Mouse (Mus musculus) spleen, adult 2 months (tissue): ENCODE results near the gene Tmem252. TPM values are rescaled to one million over a fixed set of nuclear protein-coding genes. Genes with fewer than 3 reads are reported as not detected.

Source experiments
- DNase-seq, 2 experiments: peaks; one replicate each; pipeline versions ENCODE4 v3.0.0 to v3.0.0-alpha.2; 2012 to 2021; ENCODE audit warnings: low spot score in 2 of 2, low read depth in 1 of 2
- H3K27ac ChIP-seq: fragments of 200-500 bp; 2 replicates; pipeline ENCODE4 v1.5.1; 2012; ENCODE audit warnings: low read length, inconsistent platforms; ENCODE audit not compliant: insufficient read depth
- H3K27me3 ChIP-seq: fragments of 200-500 bp; 2 replicates; pipeline ENCODE4 v1.6.1; 2012; ENCODE audit warnings: mild to moderate bottlenecking, moderate library complexity, low read length, inconsistent platforms; ENCODE audit not compliant: control insufficient read depth, insufficient read depth
- H3K36me3 ChIP-seq: fragments of 200-500 bp; 2 replicates; pipeline ENCODE4 v1.6.1; 2012; ENCODE audit warnings: mild to moderate bottlenecking, low read length, inconsistent platforms; ENCODE audit not compliant: control insufficient read depth, insufficient read depth
- H3K4me1 ChIP-seq: fragments of 200-500 bp; 2 replicates; pipeline ENCODE4 v1.6.1; 2011; ENCODE audit warnings: inconsistent platforms; ENCODE audit not compliant: control insufficient read depth, insufficient read depth, insufficient read length
- H3K4me3 ChIP-seq: fragments of 200-500 bp; 2 replicates; pipeline ENCODE4 v1.5.1; 2011; ENCODE audit warnings: mild to moderate bottlenecking, inconsistent platforms; ENCODE audit not compliant: insufficient read depth, insufficient read length; ENCODE audit errors: extremely low read depth
- CTCF ChIP-seq: fragments of 200-500 bp; IDR thresholded peaks from 2 replicates; pipeline ENCODE4 v1.5.1; 2011; ENCODE audit warnings: mild to moderate bottlenecking, inconsistent platforms; ENCODE audit not compliant: insufficient read depth, insufficient read length, insufficient replicate concordance; ENCODE audit errors: extremely low read depth
- POLR2A ChIP-seq: fragments of 200-500 bp; IDR thresholded peaks from 2 replicates; pipeline ENCODE4 v1.6.1; 2011; ENCODE audit warnings: low read depth, low read length, inconsistent platforms
- WGBS: fragments of 180-500 bp; shearing (Covaris S2); methylation state at CpG from one replicate; pipeline ENCODE4 v1.1.7; 2018; 5-methylcytosine and 5-hydroxymethylcytosine counted together
- polyA plus RNA-seq: library from polyadenylated mRNA; depleted of rRNA; stranded (reverse); fragments of >200 nt; gene quantifications from 2 replicates; pipeline ENCODE4 v1.2.3, GENCODE M21; 2012

The Tmem252 gene
- polyA plus RNA-seq, 1 experiment: 0.05 TPM

GRCm38 (mm10) chr19:24646162-24646829, 27.5 kb upstream of the Tmem252 start:
- peaks cover 6% of the 10 kb centered on the region; the same call in 1 of the 2 replicates for H3K4me1 ChIP-seq
- H3K27me3 ChIP-seq: no peaks in the 10 kb centered on the region
- peak; percentile 78 for DNase-seq
- H3K27ac ChIP-seq: peak overlapping the region; percentile 79
- 31% methylated on average over 8 of the region's 8 CpGs for WGBS
- TF ChIP-seq POLR2A (no peak), CTCF (no peak)
- H3K36me3 ChIP-seq: no peaks in the 10 kb centered on the region
- H3K4me3 ChIP-seq: no peak overlapping the region

GRCm38 (mm10) chr19:24648016-24648415, 25.8 kb upstream of the Tmem252 start:
- no peak for TF ChIP-seq CTCF
- TF ChIP-seq POLR2A: no peak
- no peaks in the 10 kb centered on the region for H3K36me3 ChIP-seq
- H3K27ac ChIP-seq: no peak overlapping the region
- 88% methylated on average over 8 of the region's 8 CpGs for WGBS
- peaks cover 6% of the 10 kb centered on the region; the same call in 1 of the 2 replicates for H3K4me1 ChIP-seq
- H3K27me3 ChIP-seq: no peaks in the 10 kb centered on the region
- no peak for DNase-seq
- H3K4me3 ChIP-seq: no peak overlapping the region

- H3K27me3 ChIP-seq: no peaks in the 10 kb centered on the region
Observed at GRCm38 (mm10) chr19:24650428-24650827, 23.4 kb upstream of the Tmem252 start.

DNA sequence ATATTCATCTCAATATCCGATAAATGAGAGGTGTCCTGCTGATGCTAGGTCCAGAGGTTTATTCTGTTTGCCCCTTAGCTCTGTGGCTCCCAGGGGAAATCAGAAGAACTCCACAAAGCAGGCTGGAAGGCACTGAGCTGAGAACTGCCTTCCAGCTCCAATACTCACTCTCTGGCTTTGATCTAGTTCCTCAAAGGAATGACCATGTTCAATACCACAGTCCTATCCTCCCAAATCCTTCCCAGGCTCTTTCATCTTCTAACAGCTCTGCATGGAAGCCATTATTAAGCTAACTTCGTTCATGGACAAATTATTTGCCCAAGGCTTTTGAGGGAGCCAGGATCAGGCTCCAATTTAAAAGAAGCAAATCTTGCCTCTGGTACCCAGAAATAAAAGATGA, 22.2 kb upstream of the Tmem252 start:
- no peak for DNase-seq
- no peaks in the 10 kb centered on the region for H3K36me3 ChIP-seq
- H3K27ac ChIP-seq: no peak overlapping the region
- TF ChIP-seq CTCF: no peak
- peaks cover 4% of the 10 kb centered on the region; the same call in 1 of the 2 replicates for H3K4me1 ChIP-seq
- H3K4me3 ChIP-seq: no peak overlapping the region
- 88% methylated on average over 2 of the region's 2 CpGs for WGBS
- H3K27me3 ChIP-seq: no peaks in the 10 kb centered on the region

More at GRCm38 (mm10) chr19:24650428-24650827, 23.4 kb upstream of the Tmem252 start:
- WGBS: 85% methylated on average over 8 of the region's 8 CpGs
- no peak overlapping the region for H3K4me3 ChIP-seq
- no peak for DNase-seq
- H3K4me1 ChIP-seq: peaks cover 2% of the 10 kb centered on the region; the same call in 1 of the 2 replicates
- no peaks in the 10 kb centered on the region for H3K36me3 ChIP-seq
- no peak for TF ChIP-seq POLR2A
- no peak for TF ChIP-seq CTCF
- no peak overlapping the region for H3K27ac ChIP-seq

DNA sequence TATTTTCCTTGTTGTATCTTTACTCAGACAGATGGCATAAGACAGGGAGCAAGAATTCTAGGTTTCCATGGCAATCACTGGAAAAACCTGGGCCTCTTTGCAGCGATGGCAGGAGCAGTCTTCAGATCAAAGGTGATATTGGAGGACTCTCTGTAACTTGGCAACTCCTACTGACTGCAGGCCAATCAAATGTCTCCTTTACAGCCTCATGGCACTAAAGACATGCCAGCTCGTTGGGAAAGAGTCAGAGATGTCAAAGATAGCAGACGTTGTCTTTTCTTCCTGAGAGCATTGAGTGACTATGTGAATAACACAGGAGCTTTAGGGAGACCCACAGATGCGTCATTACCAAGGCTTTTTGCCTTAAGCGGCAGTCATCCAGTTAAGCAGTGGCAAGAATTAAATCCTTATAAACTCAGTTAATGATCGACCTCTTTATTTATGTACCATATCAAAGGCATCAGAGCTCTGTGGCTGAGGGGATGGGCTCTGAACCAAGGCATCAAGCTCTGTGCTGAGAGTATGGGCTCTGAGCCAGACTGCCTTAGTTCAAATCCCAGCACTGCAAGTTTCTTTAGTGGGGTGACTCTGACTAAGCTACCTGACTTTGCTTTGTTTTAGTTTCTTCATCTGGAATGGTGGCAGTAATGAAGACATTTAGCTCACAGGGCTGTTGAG, 21.3 kb upstream of the Tmem252 start:
- no peak for DNase-seq

GRCm38 (mm10) chr19:24653230-24653799, 20.5 kb upstream of the Tmem252 start:
- no peak for TF ChIP-seq CTCF
- no peak for TF ChIP-seq POLR2A
- Histone ChIP-seq H3K4me3 (no peak overlapping the region), H3K27me3 (no peaks in the 10 kb centered on the region), H3K27ac (no peak overlapping the region), H3K36me3 (no peaks in the 10 kb centered on the region), H3K4me1 (peaks cover 3% of the 10 kb centered on the region; the same call in 1 of the 2 replicates)
- no peak for DNase-seq
- WGBS: 86% methylated on average over 9 of the region's 9 CpGs

More for the DNA sequence above, 21.3 kb upstream of the Tmem252 start:
- no peaks in the 10 kb centered on the region for H3K27me3 ChIP-seq
- no peak for TF ChIP-seq POLR2A
- no peak for TF ChIP-seq CTCF
- peaks cover 1% of the 10 kb centered on the region; the same call in 1 of the 2 replicates for H3K4me1 ChIP-seq
- 76% methylated on average over 6 of the region's 6 CpGs for WGBS
- H3K27ac ChIP-seq: no peak overlapping the region
- H3K4me3 ChIP-seq: no peak overlapping the region
- no peaks in the 10 kb centered on the region for H3K36me3 ChIP-seq
